Mouse (Mus musculus) brain, embryonic 14.5 days (tissue): ENCODE measurements around the gene Gnb3.

Source experiments
- CTCF ChIP-seq: fragments of 200-500 bp; IDR thresholded peaks from 2 replicates; pipeline ENCODE4 v1.5.1; 2012; ENCODE audit warnings: inconsistent platforms, mild to moderate bottlenecking, moderate library complexity, borderline replicate concordance; ENCODE audit not compliant: insufficient read depth, insufficient read length; ENCODE audit errors: extremely low read depth
- POLR2A ChIP-seq: fragments of 200-500 bp; IDR thresholded peaks from 2 replicates; pipeline ENCODE4 v1.6.1; 2012; ENCODE audit warnings: mild to moderate bottlenecking, inconsistent platforms, borderline replicate concordance; ENCODE audit not compliant: poor library complexity, insufficient read depth, insufficient read length, severe bottlenecking; ENCODE audit errors: extremely low read depth

DNA sequence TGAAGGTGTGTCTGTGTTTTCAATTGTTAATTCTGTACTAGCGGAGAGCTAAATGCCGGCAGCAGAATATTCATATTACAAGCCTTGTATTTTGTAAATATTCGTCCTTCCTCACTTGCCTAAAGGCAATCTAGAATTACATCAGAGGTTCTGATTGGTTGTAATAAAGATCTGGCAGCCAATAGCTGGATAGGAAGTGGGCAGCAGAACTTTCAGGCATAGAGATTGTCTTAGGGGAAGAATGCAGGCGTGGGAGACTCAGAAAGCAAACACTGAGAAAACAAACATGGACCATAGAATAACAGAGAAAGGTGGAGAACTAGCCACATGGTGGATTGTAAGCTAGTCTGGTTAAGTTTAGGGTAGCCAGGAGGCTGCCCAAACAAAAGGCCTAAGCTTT is 50.0 kb downstream of the Gnb3 start:
- TF ChIP-seq CTCF, result no peak
- TF ChIP-seq POLR2A, result no peak
